ENCODE assay signal across 22 mouse cellular contexts in the genomic region with DNA sequence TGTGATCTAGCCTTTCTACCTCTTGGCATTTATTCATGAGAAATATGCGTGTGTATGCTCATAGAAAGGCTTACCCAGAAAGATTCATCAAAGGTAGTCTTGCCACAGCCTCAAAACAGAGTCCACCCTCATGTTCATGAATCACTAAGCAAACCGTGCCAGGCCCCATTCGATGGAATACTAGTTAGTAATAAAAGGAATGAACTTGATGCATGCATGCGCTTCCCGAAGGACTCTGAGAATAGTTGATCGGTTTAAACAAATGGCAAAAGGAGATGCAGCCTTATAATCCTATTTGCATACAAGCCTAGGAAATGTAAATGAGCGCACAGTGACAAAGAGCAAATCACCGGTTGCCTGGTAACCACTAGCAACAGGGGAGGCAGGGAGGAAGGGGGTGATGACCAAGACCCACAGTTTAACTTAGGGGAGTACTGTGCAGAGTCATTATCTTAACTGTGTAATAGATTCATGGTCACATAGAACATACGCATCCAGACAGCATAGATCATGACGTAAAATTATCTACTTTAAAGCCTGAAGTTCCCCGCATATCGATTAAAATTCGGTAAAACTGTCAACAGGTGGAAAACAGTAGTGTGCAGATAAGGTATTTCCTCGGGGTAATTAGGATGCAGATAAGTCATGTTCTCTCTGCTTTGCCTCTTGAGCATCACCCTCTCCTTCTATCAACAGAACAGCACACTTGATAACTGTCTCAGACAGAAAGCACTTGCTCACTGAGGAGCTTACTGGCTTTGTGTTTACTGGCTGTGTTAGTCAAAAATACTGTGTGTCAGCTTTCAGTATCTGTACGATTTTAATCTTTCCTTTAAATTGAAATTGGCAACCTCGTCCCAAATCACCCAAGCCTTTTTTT. TPM values are rescaled to one million over a fixed set of nuclear protein-coding genes. Genes with fewer than 3 reads are reported as not detected.
DNase-seq lines count a peak whose midpoint lies in the region; ATAC-seq lines count a peak whose summit lies in the region.
"Had no signal": no experiment of that assay in that cellular context is flagged by ENCODE, and none has a peak within 500 bp of the region (broad histone marks: within the 10 kb centered on the region; RNA-seq: fewer than 3 reads in every experiment).

No protein-coding gene starts in this region.

- H3K4me1 ChIP-seq in hindbrain, embryonic 10.5 days (replicated peaks) = peaks cover 36% of the 10 kb centered on the region
- H3K4me1 ChIP-seq in midbrain, embryonic 10.5 days = peaks cover 30% of the 10 kb centered on the region
- H3K4me1 ChIP-seq in neural tube, embryonic 13.5 days (replicated peaks) = peaks cover 24% of the 10 kb centered on the region
- H3K4me1 ChIP-seq: embryonic facial prominence, embryonic 12.5 days had no signal

- ATAC-seq in neural tube, embryonic 13.5 days (ENCODE audit: low read depth) = peak; percentile 78; the same call in 1 of the 2 replicates
- ATAC-seq: intestine, embryonic 16.5 days had no signal

- H3K4me3 ChIP-seq in hindbrain, embryonic 10.5 days = no peak overlapping the region
- peak overlapping the region; percentile 30 for H3K4me3 ChIP-seq in midbrain, embryonic 10.5 days
- H3K4me3 ChIP-seq in neural tube, embryonic 13.5 days = no peak overlapping the region
- H3K4me3 ChIP-seq: embryonic facial prominence, embryonic 12.5 days had no signal

- no peaks in the 10 kb centered on the region for H3K9me3 ChIP-seq in hindbrain, embryonic 10.5 days
- no peaks in the 10 kb centered on the region for H3K9me3 ChIP-seq in midbrain, embryonic 10.5 days (replicated peaks)
- no peaks in the 10 kb centered on the region for H3K9me3 ChIP-seq in neural tube, embryonic 13.5 days
- H3K9me3 ChIP-seq: embryonic facial prominence, embryonic 12.5 days had no signal

- no peaks in the 10 kb centered on the region for H3K36me3 ChIP-seq in hindbrain, embryonic 10.5 days
- H3K36me3 ChIP-seq in midbrain, embryonic 10.5 days = no peaks in the 10 kb centered on the region
- no peaks in the 10 kb centered on the region for H3K36me3 ChIP-seq in neural tube, embryonic 13.5 days
- H3K36me3 ChIP-seq: embryonic facial prominence, embryonic 12.5 days had no signal

- no peak overlapping the region for H3K9ac ChIP-seq in neural tube, embryonic 13.5 days
- H3K9ac ChIP-seq: embryonic facial prominence, embryonic 12.5 days had no signal

- no peak overlapping the region for H3K27ac ChIP-seq in hindbrain, embryonic 10.5 days
- no peak overlapping the region for H3K27ac ChIP-seq in midbrain, embryonic 10.5 days (replicated peaks)
- H3K27ac ChIP-seq in neural tube, embryonic 13.5 days (replicated peaks) = 0 out of 2 replicates have a peak overlapping the region, but pooled peaks have one; percentile 24
- H3K27ac ChIP-seq: embryonic facial prominence, embryonic 12.5 days; stomach, postnatal 0 days had no signal

- DNase-seq in embryo, embryonic 10 days (ENCODE audit: low spot score) = peak; percentile 20
- no peak for DNase-seq in embryo, embryonic 9.5 days (ENCODE audit: extremely low spot score)
- peak; percentile 26 for DNase-seq in hindbrain, embryonic 10.5 days (ENCODE audit: low spot score)
- peak; percentile 37 for DNase-seq in midbrain, embryonic 10.5 days (ENCODE audit: low spot score)
- no peak for DNase-seq in left cerebral cortex, postnatal 14 days (ENCODE audit: low spot score in 2 of 2)
- no peak for DNase-seq in urinary bladder, postnatal 25 days (ENCODE audit: low spot score)
- DNase-seq in layer of hippocampus, postnatal 25 days (ENCODE audit: extremely low spot score in 1 of 2, low spot score in 1 of 2) = no peak
- DNase-seq: adrenal gland, postnatal 14 days; cerebellum, adult 9-11 months; gastrocnemius, postnatal 14 days; heart, postnatal 10 days; kidney, postnatal 10 days; liver; lung, adult 18-20 months; right cerebral cortex, adult 18-20 months; thymus, postnatal 4 days had no signal

- WGBS in hindbrain, embryonic 10.5 days = 46% methylated on average over 16 of the region's 16 CpGs
- WGBS in midbrain, embryonic 10.5 days = 38% methylated on average over 16 of the region's 16 CpGs
- 31% methylated on average over 16 of the region's 16 CpGs for WGBS in neural tube, embryonic 13.5 days

- 0 out of 2 replicates have a peak, but pooled peaks cover 5% of the 10 kb centered on the region for H3K27me3 ChIP-seq in hindbrain, embryonic 10.5 days (ENCODE audit: insufficient read depth, poor library complexity, severe bottlenecking)
- no peaks in the 10 kb centered on the region for H3K27me3 ChIP-seq in midbrain, embryonic 10.5 days (ENCODE audit: low read depth, poor library complexity, severe bottlenecking)
- H3K27me3 ChIP-seq in neural tube, embryonic 13.5 days = no peaks in the 10 kb centered on the region
- H3K27me3 ChIP-seq: embryonic facial prominence, embryonic 12.5 days had no signal

- intact Hi-C loops in left cerebral cortex, postnatal 14 days (cut with DNase I) = no loop called here

- peak overlapping the region; percentile 33 for H3K4me2 ChIP-seq in neural tube, embryonic 13.5 days
- H3K4me2 ChIP-seq: embryonic facial prominence, embryonic 12.5 days had no signal

RNA-seq across cellular contexts. Expression of gene Phyhipl, which starts 3.8 kb away (rescaled TPM):
- polyA plus RNA-seq in hindbrain, embryonic 10.5 days (2016; fragmentation: Nextera tagmentation; extraction: Ambion mirVana) = 44.1 and 111 TPM in 2 replicates
- polyA plus RNA-seq in midbrain, embryonic 10.5 days (2016; fragmentation: Nextera tagmentation; extraction: Ambion mirVana) = 19.8 and 31.0 TPM in 2 replicates
- 265 and 276 TPM in 2 replicates for polyA plus RNA-seq in neural tube, embryonic 13.5 days (2015; fragmentation: Nextera tagmentation; extraction: Ambion mirVana)
- 100 to 1,000 TPM; 212 to 227 TPM for total RNA-seq in left cerebral cortex, postnatal 14 days (2021)
- 100 to 1,000 TPM; 209 to 212 TPM for total RNA-seq in layer of hippocampus, postnatal 25 days (2021)
- total RNA-seq: heart, adult 8-10 months; heart, postnatal 10 days; megakaryocyte progenitor cell, adult 5-6 weeks had no signal

Comparison
In these comparisons a context has a peak if more than half of its experiments do, and no peak if none do; other contexts are left out.
1. DNase-seq: peak in embryo, embryonic 10 days (single experiment), hindbrain, embryonic 10.5 days (single experiment) and midbrain, embryonic 10.5 days (single experiment); none in embryo, embryonic 9.5 days (single experiment), left cerebral cortex, postnatal 14 days (0 of 2), urinary bladder, postnatal 25 days (single experiment) and layer of hippocampus, postnatal 25 days (0 of 2).